Mouse (Mus musculus) CD4-positive, CD25-positive, alpha-beta regulatory T cell, adult 2 months (primary cell): ENCODE results near the gene Spink8.

ENCODE experiments used
- DNase-seq: peaks from one replicate; pipeline ENCODE4 v3.0.0-alpha.2; 2012; ENCODE audit warnings: low read depth, low spot score

Gene Spink8

DNA sequence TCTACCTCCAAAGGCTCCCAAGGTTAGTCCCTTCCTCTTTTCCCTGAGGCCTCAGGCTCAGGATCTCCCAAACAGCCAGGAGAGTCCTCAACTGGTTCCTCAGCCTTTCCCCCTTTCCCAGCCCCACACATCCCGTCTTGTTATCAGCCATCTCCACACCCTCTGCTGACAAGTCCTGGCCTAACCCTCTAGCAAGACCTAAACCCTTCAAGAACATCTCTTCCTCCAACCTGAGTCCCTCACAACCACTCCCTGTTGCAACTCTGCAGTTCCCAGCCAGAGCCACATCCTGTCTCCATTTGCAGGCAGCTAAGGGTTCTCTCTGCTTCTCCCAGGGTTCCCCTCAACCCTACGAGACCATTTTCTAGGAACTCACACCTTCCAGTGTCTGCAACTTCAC lies 54.1 kb downstream of the Spink8 start:
- no peak for DNase-seq

DNA sequence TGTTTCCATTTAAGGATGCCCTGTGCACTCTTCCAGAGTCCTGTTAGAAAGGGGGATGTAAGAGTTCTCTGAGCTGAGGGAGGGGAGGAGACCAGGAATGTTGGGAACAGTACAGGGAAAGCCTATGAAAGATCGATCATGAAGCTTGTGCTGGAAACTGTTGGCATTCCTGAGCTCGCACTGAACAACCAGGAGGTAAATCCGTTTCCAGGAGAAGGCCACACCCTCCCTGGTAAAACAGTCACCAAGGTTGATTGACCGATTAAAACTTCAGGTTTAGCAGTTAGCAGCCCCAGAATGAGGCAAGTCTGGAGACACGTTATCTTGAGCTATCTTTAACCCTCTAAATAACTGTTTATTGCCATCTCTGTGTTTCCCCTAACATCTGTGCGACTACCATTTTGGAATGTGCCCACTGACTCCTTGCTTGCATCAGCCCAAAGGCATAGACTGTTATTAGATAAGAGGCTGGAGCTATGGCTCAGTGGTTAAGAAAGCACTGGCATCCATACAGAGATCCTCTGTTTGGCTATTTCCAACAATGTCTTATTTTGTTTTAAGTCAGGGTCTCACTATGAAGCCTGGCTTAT lies 59.0 kb downstream of the Spink8 start:
- DNase-seq: no peak

DNA sequence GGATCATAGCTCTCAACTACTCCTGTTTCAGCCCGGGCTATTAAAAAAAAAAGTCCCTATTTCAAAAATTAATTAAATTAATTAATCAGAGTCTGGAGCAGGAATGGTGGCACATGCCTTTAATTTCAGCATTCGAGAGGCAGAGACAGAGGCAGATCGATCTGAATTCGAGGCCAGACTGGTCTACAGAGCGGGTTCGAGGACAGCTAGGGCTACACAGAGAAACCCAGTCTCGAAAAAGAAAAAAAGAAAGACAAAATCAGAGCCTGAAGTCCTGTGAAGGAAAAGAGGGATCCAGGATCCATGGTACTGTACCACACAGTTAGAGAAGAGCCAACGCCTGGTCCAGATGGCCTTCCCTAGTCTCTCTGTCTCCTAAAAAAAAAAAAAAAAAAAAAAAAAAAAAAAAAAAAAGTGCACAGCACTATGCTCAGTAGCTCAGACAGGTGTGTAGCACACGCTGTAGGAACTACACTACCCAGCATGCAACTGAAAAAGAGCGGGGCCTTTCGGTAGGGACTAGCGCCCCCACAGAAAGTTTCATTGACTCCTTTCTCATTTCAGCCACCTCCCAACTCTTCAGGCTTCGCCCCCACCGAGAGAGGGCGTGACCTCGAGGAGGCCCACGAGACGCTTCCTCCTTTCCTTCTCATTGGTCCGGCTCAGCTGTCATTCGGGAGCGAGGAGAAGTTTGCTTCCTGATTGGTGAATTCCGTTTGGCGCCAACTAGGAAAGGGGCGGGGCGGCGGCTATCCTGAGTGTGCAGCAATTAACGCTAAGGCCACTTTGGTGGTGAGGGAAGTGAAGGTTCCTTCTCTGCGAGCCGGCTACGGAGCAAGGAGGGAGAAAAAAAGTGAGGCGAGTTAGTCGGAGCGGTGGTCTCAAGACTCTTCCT lies 63.0 kb downstream of the Spink8 start, which contains the start of gene Cdc25a:
TSS of gene Cdc25a (plus strand) at position 783 of the 895 bp plus-strand sequence.
- DNase-seq: peak; percentile 99

DNA sequence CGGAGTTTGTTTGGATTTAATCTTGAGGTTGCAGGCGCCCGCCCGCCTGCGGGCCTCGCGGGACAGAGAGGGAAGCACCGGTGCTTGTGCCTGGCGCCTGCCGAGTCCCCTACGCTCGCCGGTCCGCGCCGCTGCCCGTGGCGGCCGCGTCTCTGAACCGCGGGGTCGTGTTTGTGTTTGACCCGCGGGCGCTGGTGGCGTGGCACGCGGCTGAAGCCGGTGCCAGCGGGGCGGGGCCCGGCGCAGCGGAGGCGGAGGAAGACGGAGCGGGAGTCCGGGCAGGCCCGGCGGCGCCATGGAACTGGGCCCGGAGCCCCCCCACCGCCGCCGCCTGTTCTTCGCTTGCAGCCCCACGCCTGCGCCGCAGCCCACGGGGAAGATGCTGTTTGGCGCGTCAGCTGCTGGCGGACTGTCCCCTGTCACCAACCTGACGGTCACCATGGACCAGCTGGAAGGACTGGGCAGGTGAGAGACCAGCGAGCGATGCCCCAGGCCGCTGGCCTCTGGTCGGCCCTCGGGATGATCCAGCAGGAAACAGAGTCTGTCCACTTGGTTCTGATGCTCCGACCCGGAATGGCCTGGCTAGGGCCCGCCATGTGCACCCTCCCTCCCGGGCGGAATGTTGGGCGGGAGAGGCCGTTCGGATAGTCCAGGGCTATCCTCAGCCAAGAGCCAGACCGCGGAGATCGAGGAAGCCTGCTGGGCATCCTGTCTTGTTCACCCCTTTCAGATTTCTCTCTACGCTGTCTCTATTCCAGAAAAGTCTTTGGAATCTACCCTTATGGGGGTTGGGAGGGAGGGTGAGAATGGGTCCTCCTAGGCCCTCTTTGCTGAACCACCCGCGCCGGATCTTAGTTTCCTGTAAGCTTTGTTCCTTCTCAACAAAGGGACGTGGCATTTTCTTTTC lies 63.9 kb downstream of the Spink8 start:
- peak; percentile 69 for DNase-seq
